Mouse (Mus musculus): ENCODE measurements around the gene Fat2. TPM values are rescaled to one million over a fixed set of nuclear protein-coding genes. Genes with fewer than 3 reads are reported as not detected.

The Fat2 gene
- polyA plus RNA-seq, 1 experiment from 2014 or later, result not detected

DNA sequence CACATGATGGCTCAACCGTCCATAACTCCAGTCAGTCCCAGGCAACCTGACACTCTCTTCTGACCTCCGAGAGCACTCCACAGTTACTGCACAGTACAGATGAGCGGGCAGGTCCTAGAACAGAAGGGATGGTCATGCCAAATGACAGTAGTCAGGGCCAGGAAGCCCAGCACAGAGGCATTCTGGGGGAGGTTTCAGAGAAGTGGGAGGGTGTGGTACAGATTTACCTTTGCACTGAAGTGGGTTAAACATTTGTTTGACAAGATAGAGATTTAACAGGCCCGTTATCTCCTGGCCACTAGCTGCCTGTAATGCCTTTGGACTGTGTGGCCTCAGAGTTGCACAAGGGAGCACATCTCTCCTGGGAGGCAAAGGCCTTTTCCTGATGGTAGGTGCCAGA, 118.9 kb downstream of the Fat2 start:
- 52% methylated on average over 4 of the region's 4 CpGs for WGBS
- H3K27me3 ChIP-seq (replicated peaks; ENCODE audit: control insufficient read depth, insufficient read depth, low read length), result no peaks in the 10 kb centered on the region
- no peak overlapping the region for H3K4me2 ChIP-seq (replicated peaks; ENCODE audit: low read depth)
- H3K4me1 ChIP-seq (replicated peaks; ENCODE audit: control insufficient read depth, insufficient read depth, low read length), result 0 out of 2 replicates have a peak, but pooled peaks cover 7% of the 10 kb centered on the region
- no peaks in the 10 kb centered on the region for H3K9me3 ChIP-seq (ENCODE audit: control insufficient read depth)
- H3K27ac ChIP-seq (ENCODE audit: low read depth, low read length), result 0 out of 2 replicates have a peak overlapping the region, but pooled peaks have one; percentile 1
- peaks cover 36% of the 10 kb centered on the region for H3K36me3 ChIP-seq (ENCODE audit: control insufficient read depth, insufficient read depth)
- no peak overlapping the region for H3K4me3 ChIP-seq (ENCODE audit: low read depth, low read length)
- no peak overlapping the region for H3K9ac ChIP-seq (ENCODE audit: low read depth, low read length)
- TF ChIP-seq CTCF (IDR thresholded peaks at IDR 0.05; ENCODE audit: low read depth), result no peak
- ATAC-seq, result peak; percentile 63

- no peak for TF ChIP-seq CTCF (IDR thresholded peaks at IDR 0.05; ENCODE audit: low read depth)
- Histone ChIP-seq H3K4me2 (replicated peaks; ENCODE audit: low read depth) (no peak overlapping the region), H3K36me3 (ENCODE audit: control insufficient read depth, insufficient read depth) (peaks cover 33% of the 10 kb centered on the region), H3K27me3 (replicated peaks; ENCODE audit: control insufficient read depth, insufficient read depth, low read length) (no peaks in the 10 kb centered on the region), H3K9me3 (ENCODE audit: control insufficient read depth) (no peaks in the 10 kb centered on the region), H3K4me1 (replicated peaks; ENCODE audit: control insufficient read depth, insufficient read depth, low read length) (0 out of 2 replicates have a peak, but pooled peaks cover 7% of the 10 kb centered on the region), H3K9ac (ENCODE audit: low read depth, low read length) (no peak overlapping the region), H3K4me3 (ENCODE audit: low read depth, low read length) (no peak overlapping the region), H3K27ac (ENCODE audit: low read depth, low read length) (peak overlapping the region; percentile 1; the same call in 1 of the 2 replicates)
- 68% methylated on average over 13 of the region's 13 CpGs for WGBS
- ATAC-seq, result no peak
Measured at GRCm38 (mm10) chr11:55216830-55217229, 119.5 kb downstream of the Fat2 start.

- H3K9ac ChIP-seq (ENCODE audit: low read depth, low read length), result no peak overlapping the region
- ATAC-seq, result no peak
- H3K9me3 ChIP-seq (ENCODE audit: control insufficient read depth), result no peaks in the 10 kb centered on the region
- TF ChIP-seq CTCF (IDR thresholded peaks at IDR 0.05; ENCODE audit: low read depth), result no peak
- H3K4me1 ChIP-seq (replicated peaks; ENCODE audit: control insufficient read depth, insufficient read depth, low read length), result 0 out of 2 replicates have a peak, but pooled peaks cover 7% of the 10 kb centered on the region
- no peak overlapping the region for H3K4me2 ChIP-seq (replicated peaks; ENCODE audit: low read depth)
- no peak overlapping the region for H3K4me3 ChIP-seq (ENCODE audit: low read depth, low read length)
- H3K27me3 ChIP-seq (replicated peaks; ENCODE audit: control insufficient read depth, insufficient read depth, low read length), result no peaks in the 10 kb centered on the region
- peaks cover 27% of the 10 kb centered on the region for H3K36me3 ChIP-seq (ENCODE audit: control insufficient read depth, insufficient read depth)
- 55% methylated on average over 3 of the region's 4 CpGs for WGBS
- no peak overlapping the region for H3K27ac ChIP-seq (ENCODE audit: low read depth, low read length)
Measured at GRCm38 (mm10) chr11:55216061-55216460, 120.3 kb downstream of the Fat2 start.

DNA sequence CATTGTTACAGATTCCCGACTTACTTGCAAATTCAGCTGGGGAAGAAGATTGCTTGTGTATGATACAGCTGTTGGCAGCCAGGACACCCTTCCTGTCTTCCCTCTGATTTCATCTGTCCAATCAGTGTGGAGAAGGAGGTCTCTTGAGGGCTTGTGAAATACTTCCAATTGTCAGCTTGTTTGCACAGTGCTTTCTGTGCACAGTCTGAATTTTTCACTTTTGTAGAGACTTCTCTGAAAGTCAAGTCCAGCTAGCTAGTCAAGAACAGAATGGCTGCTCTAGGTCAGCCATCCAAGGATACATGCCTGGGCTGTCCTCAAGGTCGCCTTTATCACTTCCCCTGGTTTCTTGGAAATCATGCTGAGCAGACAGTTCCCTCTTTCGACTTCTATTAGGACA, 121.4 kb downstream of the Fat2 start:
- Histone ChIP-seq H3K4me3 (ENCODE audit: low read depth, low read length) (no peak overlapping the region), H3K36me3 (ENCODE audit: control insufficient read depth, insufficient read depth) (peaks cover 16% of the 10 kb centered on the region)
- ATAC-seq, result no peak

DNA sequence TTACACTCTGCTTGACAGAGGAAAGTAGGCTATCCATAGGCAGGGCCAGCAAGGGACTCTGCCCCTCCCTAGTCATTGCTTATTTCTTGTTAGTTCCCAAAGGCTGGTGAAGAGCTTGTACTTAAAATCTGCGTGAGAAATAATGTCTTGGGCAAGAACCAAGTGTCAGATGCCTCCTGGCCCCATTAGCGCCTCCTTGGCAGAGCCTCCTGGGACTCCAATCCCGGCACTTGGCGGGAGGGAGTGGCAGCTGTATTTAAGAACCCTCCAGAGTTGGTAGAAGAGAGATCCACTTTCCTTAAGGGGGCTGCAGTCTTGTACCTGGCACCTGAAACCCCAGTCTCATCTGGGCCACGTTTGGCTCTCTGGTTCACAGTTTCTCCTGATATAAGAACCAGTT, 122.2 kb downstream of the Fat2 start:
- H3K4me2 ChIP-seq (replicated peaks; ENCODE audit: low read depth), result no peak overlapping the region
- H3K4me1 ChIP-seq (replicated peaks; ENCODE audit: control insufficient read depth, insufficient read depth, low read length), result 0 out of 2 replicates have a peak, but pooled peaks cover 10% of the 10 kb centered on the region
- no peak for TF ChIP-seq CTCF (IDR thresholded peaks at IDR 0.05; ENCODE audit: low read depth)
- no peak for ATAC-seq
- H3K36me3 ChIP-seq (ENCODE audit: control insufficient read depth, insufficient read depth), result peaks cover 8% of the 10 kb centered on the region
- no peak overlapping the region for H3K27ac ChIP-seq (ENCODE audit: low read depth, low read length)
- no peak overlapping the region for H3K4me3 ChIP-seq (ENCODE audit: low read depth, low read length)
- no peaks in the 10 kb centered on the region for H3K9me3 ChIP-seq (ENCODE audit: control insufficient read depth)
- WGBS, result 80% methylated on average over 5 of the region's 5 CpGs
- H3K9ac ChIP-seq (ENCODE audit: low read depth, low read length), result no peak overlapping the region
- H3K27me3 ChIP-seq (replicated peaks; ENCODE audit: control insufficient read depth, insufficient read depth, low read length), result no peaks in the 10 kb centered on the region

More for the DNA sequence above, 121.4 kb downstream of the Fat2 start:
- no peak overlapping the region for H3K9ac ChIP-seq (ENCODE audit: low read depth, low read length)
- TF ChIP-seq CTCF (IDR thresholded peaks at IDR 0.05; ENCODE audit: low read depth), result no peak
- H3K27ac ChIP-seq (ENCODE audit: low read depth, low read length), result no peak overlapping the region
- 0 out of 2 replicates have a peak, but pooled peaks cover 8% of the 10 kb centered on the region for H3K4me1 ChIP-seq (replicated peaks; ENCODE audit: control insufficient read depth, insufficient read depth, low read length)
- no peaks in the 10 kb centered on the region for H3K27me3 ChIP-seq (replicated peaks; ENCODE audit: control insufficient read depth, insufficient read depth, low read length)
- no peak overlapping the region for H3K4me2 ChIP-seq (replicated peaks; ENCODE audit: low read depth)
- WGBS, result 59% methylated on average over 3 of the region's 3 CpGs
- no peaks in the 10 kb centered on the region for H3K9me3 ChIP-seq (ENCODE audit: control insufficient read depth)

DNA sequence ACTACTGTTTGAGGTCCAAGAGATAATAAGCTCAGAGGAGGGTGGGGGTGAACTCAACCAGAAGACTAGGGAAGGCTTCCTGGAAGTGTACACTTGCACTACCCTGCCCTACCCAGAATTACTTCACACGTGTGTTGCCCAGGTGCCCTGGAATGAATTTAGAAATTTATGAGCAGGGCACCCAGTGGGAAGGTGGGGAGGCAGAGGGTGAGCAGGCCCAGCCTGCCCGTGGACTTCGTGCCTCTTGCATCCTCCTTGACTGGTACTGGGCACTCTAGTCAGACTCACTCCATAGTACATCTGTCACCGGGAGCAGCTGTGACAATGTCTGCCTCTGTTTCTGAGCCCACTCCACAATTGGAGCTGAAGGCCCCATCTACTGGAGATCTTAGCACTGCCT, 122.8 kb downstream of the Fat2 start:
- Histone ChIP-seq H3K4me2 (replicated peaks; ENCODE audit: low read depth) (no peak overlapping the region), H3K27me3 (replicated peaks; ENCODE audit: control insufficient read depth, insufficient read depth, low read length) (no peaks in the 10 kb centered on the region), H3K27ac (ENCODE audit: low read depth, low read length) (no peak overlapping the region), H3K4me1 (replicated peaks; ENCODE audit: control insufficient read depth, insufficient read depth, low read length) (0 out of 2 replicates have a peak, but pooled peaks cover 10% of the 10 kb centered on the region), H3K9me3 (ENCODE audit: control insufficient read depth) (no peaks in the 10 kb centered on the region), H3K36me3 (ENCODE audit: control insufficient read depth, insufficient read depth) (peaks cover 3% of the 10 kb centered on the region; the same call in 1 of the 2 replicates), H3K4me3 (ENCODE audit: low read depth, low read length) (no peak overlapping the region), H3K9ac (ENCODE audit: low read depth, low read length) (no peak overlapping the region)
- WGBS, result 76% methylated on average over 4 of the region's 4 CpGs
- no peak for TF ChIP-seq CTCF (IDR thresholded peaks at IDR 0.05; ENCODE audit: low read depth)
- no peak for ATAC-seq
